Mouse (Mus musculus): ENCODE data around the gene Cd40.

Cd40 gene

DNA sequence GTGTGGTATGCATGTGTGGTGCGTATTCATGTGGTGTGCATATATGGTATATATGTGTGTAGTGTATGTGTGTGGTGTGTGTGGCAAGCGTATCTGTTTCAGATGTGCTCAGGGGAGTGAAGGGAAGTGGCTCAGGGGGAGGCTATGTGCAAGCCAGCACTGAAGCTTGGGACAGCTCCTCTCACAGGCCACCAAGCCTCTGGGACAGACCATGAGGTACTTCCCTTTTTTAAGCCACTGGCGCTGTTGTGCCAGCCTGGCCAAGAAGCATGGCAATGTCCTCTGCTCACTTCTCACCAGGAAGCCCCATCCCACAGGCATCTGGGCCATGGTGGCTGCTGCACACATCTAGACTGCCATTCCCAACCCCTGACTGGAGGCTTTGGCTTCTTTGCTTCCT, 47.5 kb downstream of the Cd40 start:
- no peak for DNase-seq (ENCODE audit: low spot score in 2 of 2)

DNA sequence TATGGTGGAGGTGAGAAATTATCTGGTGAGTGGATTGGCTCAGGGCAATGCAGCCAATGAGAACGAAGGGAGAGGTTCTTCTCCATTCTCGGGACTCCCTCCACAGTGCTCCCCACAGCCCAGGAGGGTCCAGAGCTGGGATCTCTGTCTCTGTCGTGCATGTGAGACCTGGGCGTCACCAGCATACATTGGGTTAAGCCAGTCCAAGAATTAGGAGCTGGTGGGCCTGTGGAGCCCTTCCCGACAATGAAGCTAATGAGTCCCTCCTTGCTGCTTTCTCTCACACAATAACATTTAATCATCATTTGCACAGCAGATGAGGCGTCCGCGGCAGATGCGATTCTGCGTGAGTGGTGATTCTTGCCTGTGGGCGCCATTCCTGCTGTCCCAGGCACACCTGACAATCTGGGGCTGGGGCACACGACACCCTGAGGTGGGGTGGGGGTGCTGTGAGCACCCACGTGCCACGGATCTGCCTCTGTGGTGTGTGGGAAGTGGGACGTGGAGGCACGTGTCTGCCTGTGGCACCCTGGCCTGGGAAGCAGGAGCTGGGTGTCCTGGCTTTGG, 50.2 kb downstream of the Cd40 start:
- no peak for DNase-seq (ENCODE audit: low spot score in 2 of 2)

DNA sequence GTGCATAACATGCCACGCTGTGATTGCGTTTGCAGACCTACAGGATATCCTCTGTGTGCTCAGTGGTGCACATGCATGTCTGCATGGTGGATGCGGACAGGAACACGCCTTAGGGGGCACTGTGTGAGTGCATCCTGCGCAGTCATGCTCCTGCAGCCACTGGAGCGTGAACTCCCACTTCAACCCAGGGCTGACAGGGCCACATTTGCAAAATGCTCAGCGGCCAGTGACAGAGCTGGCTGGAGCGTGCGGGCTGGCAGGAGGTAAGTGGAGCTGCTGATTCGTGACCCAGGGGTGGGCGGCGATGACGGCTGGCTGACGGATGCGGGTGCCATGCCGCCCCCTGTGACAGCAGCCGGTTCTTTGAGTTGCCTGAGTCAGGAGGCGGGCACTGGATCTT, 51.2 kb downstream of the Cd40 start:
- DNase-seq (ENCODE audit: low spot score in 2 of 2), result no peak

DNA sequence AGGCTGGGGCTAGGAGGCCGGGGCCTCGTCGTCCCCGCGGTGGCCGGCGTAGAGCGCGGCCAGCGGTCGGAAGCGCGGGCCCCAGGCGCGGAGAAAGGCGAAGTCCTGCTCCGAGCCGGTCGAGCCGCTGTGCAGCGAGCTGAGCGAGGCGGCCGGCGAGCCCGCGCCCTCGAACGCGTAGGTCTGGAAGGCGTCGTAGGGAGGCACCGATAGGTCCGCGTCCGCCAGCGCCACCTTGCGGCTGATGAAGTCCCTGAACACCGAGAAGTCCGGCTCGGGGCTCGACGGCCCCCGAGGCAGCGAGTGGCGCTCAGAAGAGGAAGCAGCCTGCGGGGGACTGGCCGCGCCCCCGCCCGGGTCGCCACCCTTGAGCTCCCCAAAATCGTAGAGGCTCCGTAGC, 56.7 kb downstream of the Cd40 start:
- DNase-seq (ENCODE audit: low spot score in 2 of 2), result peak; percentile 52 to 87

DNA sequence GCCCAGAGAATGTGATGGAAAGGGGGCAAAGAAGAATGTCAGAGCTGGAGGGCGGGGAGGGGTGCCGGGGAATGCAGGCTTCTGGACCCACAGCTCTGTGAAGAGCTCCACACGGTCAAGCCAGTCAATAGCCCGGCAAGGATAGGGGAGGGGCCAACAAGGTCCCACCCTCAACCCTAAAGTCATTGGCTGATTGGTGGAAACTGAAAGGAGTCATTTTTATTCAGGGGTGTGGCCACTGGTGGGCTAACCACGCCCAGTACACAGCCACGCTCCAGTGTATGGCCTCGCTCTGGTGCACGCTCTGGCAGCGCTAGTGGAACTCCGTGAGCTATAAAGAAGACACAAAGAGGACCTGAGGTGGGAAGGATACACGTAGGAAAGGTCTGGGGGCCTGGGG, 58.3 kb downstream of the Cd40 start:
- DNase-seq (ENCODE audit: low spot score in 2 of 2), result no peak

DNA sequence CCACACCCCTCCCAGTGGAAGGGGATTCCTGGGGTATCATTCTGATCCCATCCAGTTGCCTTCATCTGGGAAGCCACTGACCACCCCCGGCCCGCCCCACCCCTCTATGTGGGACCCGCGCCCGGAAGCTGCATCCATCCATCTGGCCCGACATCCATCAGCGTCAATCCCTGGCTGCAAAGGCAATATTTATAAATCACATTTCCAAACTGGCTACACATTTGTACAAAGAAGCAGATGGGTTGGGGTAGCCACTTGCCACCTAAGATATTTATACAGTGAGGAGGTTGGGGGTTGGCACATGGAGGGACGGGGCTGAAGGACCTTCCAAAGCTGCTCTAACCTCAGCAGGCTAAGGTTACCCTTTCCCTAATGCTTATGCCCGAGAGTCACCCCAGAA, 65.3 kb downstream of the Cd40 start:
- no peak for DNase-seq (ENCODE audit: low spot score in 2 of 2)

DNA sequence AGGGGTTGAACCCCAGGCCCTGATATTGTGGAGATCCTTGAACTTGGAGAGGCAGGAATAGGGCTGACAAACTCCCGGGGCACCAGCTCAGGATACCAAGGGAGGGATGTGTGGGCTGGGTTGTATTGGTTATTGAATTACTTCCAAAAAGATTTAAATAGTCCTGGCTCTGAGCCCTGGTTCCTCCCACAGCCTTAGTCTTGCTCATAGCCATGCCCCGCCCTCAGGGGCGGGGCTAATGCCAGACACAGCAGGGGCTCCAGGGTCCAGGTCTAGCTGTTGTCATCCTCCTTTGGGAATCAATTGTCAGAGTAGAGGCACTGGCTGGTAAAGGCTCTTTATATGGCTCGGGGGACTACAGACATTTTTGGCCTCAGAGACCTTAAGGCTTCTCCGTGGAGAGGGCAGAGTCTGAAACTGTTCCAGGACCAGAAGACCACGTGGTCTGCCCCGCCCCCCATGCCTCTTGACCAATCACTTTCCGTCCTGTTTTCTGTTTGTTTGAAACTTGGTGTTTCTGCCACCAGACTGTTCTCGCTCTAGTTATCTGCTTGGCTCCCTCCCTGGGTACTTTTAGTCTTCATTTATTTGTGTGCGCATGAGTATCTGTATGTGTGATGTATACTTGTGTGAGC, 65.9 kb downstream of the Cd40 start:
- DNase-seq (ENCODE audit: low spot score in 2 of 2), result no peak

Data from thymus, postnatal 10 days (tissue).